ENCODE assay signal across 9 mouse cellular contexts in the genomic region with DNA sequence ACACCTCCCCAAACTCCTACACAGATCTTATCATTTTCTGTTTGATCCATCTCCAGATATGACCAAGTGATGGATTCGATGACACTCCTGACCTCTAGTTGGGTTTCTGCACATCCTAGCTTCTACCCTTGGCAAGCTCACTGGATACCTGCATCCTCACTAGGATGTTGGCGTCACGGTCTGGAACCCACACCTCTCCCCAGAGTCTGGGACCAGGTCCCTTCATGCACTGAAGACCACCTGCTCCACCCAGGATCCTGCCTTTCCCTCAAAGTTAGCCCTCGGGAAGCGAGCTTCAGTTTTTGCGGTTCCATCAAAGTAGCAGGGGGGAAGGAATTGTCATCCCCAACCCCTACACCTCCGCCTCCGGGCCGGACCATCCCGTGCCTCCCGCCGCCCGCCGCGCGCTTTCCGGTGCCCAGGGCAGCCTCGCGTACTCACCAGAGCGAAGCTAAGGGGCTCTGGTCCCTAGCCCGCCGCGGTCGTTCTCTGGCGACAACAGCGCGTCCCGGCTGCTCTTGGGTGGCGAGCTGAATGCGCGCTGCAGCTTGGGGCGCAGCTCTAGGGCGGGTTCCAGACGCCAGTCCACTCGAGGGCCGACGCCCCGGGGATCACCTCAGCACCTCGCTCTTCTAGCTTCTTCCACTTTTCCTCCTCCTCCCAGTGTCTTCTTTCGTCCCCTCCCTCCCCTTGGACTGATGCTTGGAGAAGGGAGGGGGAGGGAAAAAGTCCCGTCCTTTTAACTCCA. TPM values are rescaled to one million over a fixed set of nuclear protein-coding genes. Genes with fewer than 3 reads are reported as not detected.
DNase-seq lines count a peak whose midpoint lies in the region; ATAC-seq lines count a peak whose summit lies in the region.
"Had no signal": no experiment of that assay in that cellular context is flagged by ENCODE, and none has a peak within 500 bp of the region (broad histone marks: within the 10 kb centered on the region; RNA-seq: fewer than 3 reads in every experiment).

A gene (minus strand): TSS at position 671 of the 748 bp plus-strand sequence.

- peak; percentile 90 for ATAC-seq in forebrain, embryonic 16.5 days
- ATAC-seq in megakaryocyte, adult 5-6 weeks (ENCODE audit: poor library complexity, severe bottlenecking), result peak; percentile 25; the same call in 1 of the 2 replicates
- no peak for ATAC-seq in erythroblast, adult 5-6 weeks (replicated peaks; ENCODE audit: low FRiP score, poor library complexity, severe bottlenecking)

- peak within 1 kb of the TSS; percentile 72 for H3K4me2 ChIP-seq in forebrain, embryonic 16.5 days (ENCODE audit: low read length)

- H3K9me3 ChIP-seq in forebrain, embryonic 16.5 days (ENCODE audit: control insufficient read depth, low read length), result no peaks in the 10 kb centered on the region

- no peaks in the 10 kb centered on the region for H3K27me3 ChIP-seq in forebrain, embryonic 16.5 days (replicated peaks; ENCODE audit: control insufficient read depth, insufficient read depth, low read length)

- peak; percentile 7 to 33 for DNase-seq in left cerebral cortex, adult 18-20 months (ENCODE audit: low spot score in 2 of 2)
- DNase-seq in left cerebral cortex, adult 11 months (ENCODE audit: low spot score), result no peak
- peak; percentile 57 for DNase-seq in embryo, embryonic 10.5 days (ENCODE audit: low spot score)
- DNase-seq in urinary bladder, postnatal 36 days (ENCODE audit: low spot score in 2 of 2), result no peak
- DNase-seq in layer of hippocampus, adult 11-12 months (ENCODE audit: low spot score), result no peak

- whole genome bisulfite sequencing in forebrain, embryonic 16.5 days, result 4% methylated on average over 40 of the region's 41 CpGs

- peak within 1 kb of the TSS; percentile 45 for H3K4me3 ChIP-seq in forebrain, embryonic 16.5 days (replicated peaks; ENCODE audit: low read length)
- H3K4me3 ChIP-seq: myocyte had no signal

- peak within 1 kb of the TSS; percentile 63 for H3K9ac ChIP-seq in forebrain, embryonic 16.5 days (replicated peaks; ENCODE audit: low read depth, low read length)

- H3K36me3 ChIP-seq in forebrain, embryonic 16.5 days (ENCODE audit: control insufficient read depth, insufficient read depth), result no peaks in the 10 kb centered on the region

- peaks cover 8% of the 10 kb centered on the region; the same call in 1 of the 2 replicates for H3K4me1 ChIP-seq in forebrain, embryonic 16.5 days (replicated peaks; ENCODE audit: control insufficient read depth, insufficient read depth, low read length)

- H3K27ac ChIP-seq in forebrain, embryonic 16.5 days (ENCODE audit: low read length), result no peak within 1 kb of the TSS

RNA-seq across cellular contexts. Expression of the gene that starts here (rescaled TPM):
- 1 to 10 TPM; 5.9 to 6.6 TPM for total RNA-seq in left cerebral cortex, adult 18-20 months (2021)
- polyA plus RNA-seq in forebrain, embryonic 16.5 days (2015; fragmentation: Nextera tagmentation; extraction: Ambion mirVana), result 0.67 and 1.2 TPM in 2 replicates
- total RNA-seq in megakaryocyte, adult 5-6 weeks (2015), result not detected in 2 replicates
- not detected in 2 replicates for total RNA-seq in megakaryocyte, adult 5-6 weeks (2017)
- not detected in 2 replicates for total RNA-seq in erythroblast, adult 5-6 weeks (2015; ENCODE audit: low replicate concordance)
- total RNA-seq in erythroblast, adult 5-6 weeks (2017; ENCODE audit: low replicate concordance), result not detected in 2 replicates
- polyA plus RNA-seq: myocyte had no signal

Comparison
In these comparisons a context has a peak if more than half of its experiments do, and no peak if none do; other contexts are left out.
1. RNA of the gene that starts here (total RNA-seq): 5.9 to 6.6 TPM in left cerebral cortex, adult 18-20 months; not detected in megakaryocyte, adult 5-6 weeks and not detected in erythroblast, adult 5-6 weeks; every median in the first group is over 4 times any median in the second.
2. DNase-seq: peak in left cerebral cortex, adult 18-20 months (2 of 2) and embryo, embryonic 10.5 days (single experiment); none in left cerebral cortex, adult 11 months (single experiment), urinary bladder, postnatal 36 days (0 of 2) and layer of hippocampus, adult 11-12 months (single experiment).
3. Peak in ATAC-seq in megakaryocyte, adult 5-6 weeks; RNA of the gene not detected or under 1 TPM.